Mouse (Mus musculus) forebrain, embryonic 16.5 days (tissue): Measurements from ENCODE around the gene Nudcd3. TPM values are rescaled to one million over a fixed set of nuclear protein-coding genes. Genes with fewer than 3 reads are reported as not detected.
A peak's percentile ranks its signal among the peaks of the same experiment; 100 is the strongest.

ENCODE experiments used
- ATAC-seq: fragments of 200-750 bp; cut with Nextera tagmentation; 2 replicates; pipeline ENCODE4 v1.8.0; 2017; ENCODE audit warnings: mild to moderate bottlenecking, moderate library complexity
- H3K27ac ChIP-seq: fragments of 300-500 bp; sonication (generic); 2 replicates; pipeline ENCODE4 v1.5.1; 2014; ENCODE audit warnings: low read length, control low read depth
- H3K27me3 ChIP-seq: fragments of 300-500 bp; sonication (generic); replicated peaks from 2 replicates; pipeline ENCODE4 v1.6.1; 2014; ENCODE audit warnings: low read length; ENCODE audit not compliant: control insufficient read depth, insufficient read depth
- H3K36me3 ChIP-seq: fragments of 300-500 bp; sonication (generic); 2 replicates; pipeline ENCODE4 v1.6.1; 2014; ENCODE audit not compliant: control insufficient read depth, insufficient read depth
- H3K4me1 ChIP-seq: fragments of 300-500 bp; sonication (generic); replicated peaks from 2 replicates; pipeline ENCODE4 v1.6.1; 2014; ENCODE audit warnings: low read length; ENCODE audit not compliant: control insufficient read depth, insufficient read depth
- H3K4me2 ChIP-seq: fragments of 300-500 bp; sonication (generic); 2 replicates; pipeline ENCODE4 v1.6.1; 2014; ENCODE audit warnings: mild to moderate bottlenecking, low read length, control low read depth
- H3K4me3 ChIP-seq: fragments of 300-500 bp; sonication (generic); replicated peaks from 2 replicates; pipeline ENCODE4 v1.5.1; 2014; ENCODE audit warnings: mild to moderate bottlenecking, low read length, control low read depth
- H3K9ac ChIP-seq: fragments of 300-500 bp; sonication (generic); replicated peaks from 2 replicates; pipeline ENCODE4 v1.6.1; 2014; ENCODE audit warnings: low read depth, low read length, control low read depth
- H3K9me3 ChIP-seq: fragments of 300-500 bp; sonication (generic); 2 replicates; pipeline ENCODE4 v1.6.1; 2016; ENCODE audit warnings: low read length; ENCODE audit not compliant: control insufficient read depth
- WGBS: fragments of 180-500 bp; shearing (Covaris S2); extraction: QIAGEN DNeasy Blood & Tissue Kit; methylation state at CpG from one replicate; pipeline ENCODE4 v1.1.7; 2014; 5-methylcytosine and 5-hydroxymethylcytosine counted together
- polyA plus RNA-seq: library from polyadenylated mRNA; unstranded; fragments of >200 nt; fragmentation: Nextera tagmentation; extraction: Ambion mirVana; gene quantifications from 2 replicates; pipeline ENCODE4 v1.2.1, GENCODE M21; 2015

Gene Nudcd3
- polyA plus RNA-seq, 1 experiment from 2014 or later, result 82.1 TPM

GRCm38 (mm10) chr11:6183246-6183645 is 17.0 kb downstream of the Nudcd3 start:
- peaks cover 44% of the 10 kb centered on the region for H3K4me1 ChIP-seq
- WGBS, result 76% methylated on average over 2 of the region's 2 CpGs
- no peaks in the 10 kb centered on the region for H3K27me3 ChIP-seq
- no peaks in the 10 kb centered on the region for H3K9me3 ChIP-seq
- no peak overlapping the region for H3K9ac ChIP-seq
- ATAC-seq, result no peak
- peak overlapping the region; percentile 22; the same call in 1 of the 2 replicates for H3K4me2 ChIP-seq
- no peaks in the 10 kb centered on the region for H3K36me3 ChIP-seq
- H3K4me3 ChIP-seq, result no peak overlapping the region
- H3K27ac ChIP-seq, result peak overlapping the region; percentile 65

- Histone ChIP-seq H3K36me3 (no peaks in the 10 kb centered on the region), H3K9ac (no peak overlapping the region), H3K4me3 (no peak overlapping the region), H3K4me2 (no peak overlapping the region), H3K4me1 (peaks cover 36% of the 10 kb centered on the region), H3K27ac (no peak overlapping the region), H3K9me3 (no peaks in the 10 kb centered on the region), H3K27me3 (no peaks in the 10 kb centered on the region)
- ATAC-seq, result no peak
- 60% methylated on average over 6 of the region's 6 CpGs for WGBS
Measured at GRCm38 (mm10) chr11:6180811-6181399, 19.3 kb downstream of the Nudcd3 start.

GRCm38 (mm10) chr11:6179194-6179593 is 21.0 kb downstream of the Nudcd3 start:
- no peaks in the 10 kb centered on the region for H3K27me3 ChIP-seq
- no peak overlapping the region for H3K27ac ChIP-seq
- 15% methylated on average over 8 of the region's 8 CpGs for WGBS
- H3K36me3 ChIP-seq, result no peaks in the 10 kb centered on the region
- 0 out of 2 replicates have a peak, but pooled peaks have one; percentile 16 for ATAC-seq
- no peak overlapping the region for H3K9ac ChIP-seq
- no peaks in the 10 kb centered on the region for H3K9me3 ChIP-seq
- no peak overlapping the region for H3K4me2 ChIP-seq
- H3K4me1 ChIP-seq, result peaks cover 26% of the 10 kb centered on the region
- no peak overlapping the region for H3K4me3 ChIP-seq

- ATAC-seq, result no peak
- Histone ChIP-seq H3K27me3 (no peaks in the 10 kb centered on the region), H3K4me3 (no peak overlapping the region), H3K4me2 (no peak overlapping the region), H3K9me3 (no peaks in the 10 kb centered on the region), H3K9ac (no peak overlapping the region), H3K36me3 (no peaks in the 10 kb centered on the region), H3K4me1 (peaks cover 22% of the 10 kb centered on the region), H3K27ac (no peak overlapping the region)
- WGBS, result 12% methylated on average over 2 of the region's 2 CpGs
Measured at GRCm38 (mm10) chr11:6178673-6179166, 21.5 kb downstream of the Nudcd3 start.

- peaks cover 17% of the 10 kb centered on the region for H3K4me1 ChIP-seq
- no peaks in the 10 kb centered on the region for H3K9me3 ChIP-seq
- no peak overlapping the region for H3K9ac ChIP-seq
- no peaks in the 10 kb centered on the region; the same call in 1 of the 2 replicates for H3K36me3 ChIP-seq
- ATAC-seq, result no peak
- H3K4me2 ChIP-seq, result no peak overlapping the region
- no peak overlapping the region for H3K4me3 ChIP-seq
- no peak overlapping the region for H3K27ac ChIP-seq
- 57% methylated on average over 8 of the region's 8 CpGs for WGBS
- H3K27me3 ChIP-seq, result no peaks in the 10 kb centered on the region
Measured at GRCm38 (mm10) chr11:6177781-6178420, 22.3 kb downstream of the Nudcd3 start.

- H3K27me3 ChIP-seq, result no peaks in the 10 kb centered on the region
- no peak overlapping the region for H3K4me3 ChIP-seq
- no peaks in the 10 kb centered on the region for H3K9me3 ChIP-seq
- ATAC-seq, result no peak
- H3K36me3 ChIP-seq, result no peaks in the 10 kb centered on the region; the same call in 1 of the 2 replicates
- no peak overlapping the region for H3K4me2 ChIP-seq
- H3K4me1 ChIP-seq, result peaks cover 13% of the 10 kb centered on the region; the same call in 1 of the 2 replicates
- 94% methylated on average over 1 of the region's 1 CpGs for WGBS
- H3K9ac ChIP-seq, result no peak overlapping the region
- H3K27ac ChIP-seq, result no peak overlapping the region
Measured at GRCm38 (mm10) chr11:6175506-6175905, 24.7 kb downstream of the Nudcd3 start.

- no peak overlapping the region for H3K27ac ChIP-seq
- no peaks in the 10 kb centered on the region for H3K27me3 ChIP-seq
- H3K4me3 ChIP-seq, result no peak overlapping the region
- WGBS, result 92% methylated on average over 7 of the region's 7 CpGs
- H3K4me1 ChIP-seq, result peaks cover 11% of the 10 kb centered on the region; the same call in 1 of the 2 replicates
- H3K4me2 ChIP-seq, result no peak overlapping the region
- H3K9me3 ChIP-seq, result no peaks in the 10 kb centered on the region
- no peaks in the 10 kb centered on the region; the same call in 1 of the 2 replicates for H3K36me3 ChIP-seq
- no peak for ATAC-seq
- no peak overlapping the region for H3K9ac ChIP-seq
Measured at GRCm38 (mm10) chr11:6174719-6175118, 25.5 kb downstream of the Nudcd3 start.

- Histone ChIP-seq H3K27me3 (no peaks in the 10 kb centered on the region), H3K36me3 (no peaks in the 10 kb centered on the region; the same call in 1 of the 2 replicates), H3K9me3 (no peaks in the 10 kb centered on the region), H3K4me1 (peaks cover 3% of the 10 kb centered on the region; the same call in 1 of the 2 replicates), H3K4me2 (no peak overlapping the region), H3K4me3 (no peak overlapping the region), H3K9ac (no peak overlapping the region), H3K27ac (no peak overlapping the region)
- no peak for ATAC-seq
- WGBS, result 83% methylated on average over 2 of the region's 2 CpGs
Measured at GRCm38 (mm10) chr11:6169041-6169663, 31.1 kb downstream of the Nudcd3 start.

- Histone ChIP-seq H3K9me3 (no peaks in the 10 kb centered on the region), H3K36me3 (no peaks in the 10 kb centered on the region), H3K4me2 (no peak overlapping the region), H3K27ac (no peak overlapping the region), H3K4me3 (no peak overlapping the region), H3K4me1 (peaks cover 3% of the 10 kb centered on the region; the same call in 1 of the 2 replicates), H3K27me3 (no peaks in the 10 kb centered on the region), H3K9ac (no peak overlapping the region)
- 73% methylated on average over 12 of the region's 12 CpGs for WGBS
- peak; percentile 40; the same call in 1 of the 2 replicates for ATAC-seq
Measured at GRCm38 (mm10) chr11:6166351-6166750, 33.9 kb downstream of the Nudcd3 start.
